Mouse (Mus musculus): ENCODE measurements around the gene Gdpd1.
A peak's percentile ranks its signal among the peaks of the same experiment; 100 is the strongest.
"Not testable (repeated sequence)": the region's sequence is repeated elsewhere in the genome, so short reads cannot be mapped to it uniquely, and the experiment has no call there.

The Gdpd1 gene

DNA sequence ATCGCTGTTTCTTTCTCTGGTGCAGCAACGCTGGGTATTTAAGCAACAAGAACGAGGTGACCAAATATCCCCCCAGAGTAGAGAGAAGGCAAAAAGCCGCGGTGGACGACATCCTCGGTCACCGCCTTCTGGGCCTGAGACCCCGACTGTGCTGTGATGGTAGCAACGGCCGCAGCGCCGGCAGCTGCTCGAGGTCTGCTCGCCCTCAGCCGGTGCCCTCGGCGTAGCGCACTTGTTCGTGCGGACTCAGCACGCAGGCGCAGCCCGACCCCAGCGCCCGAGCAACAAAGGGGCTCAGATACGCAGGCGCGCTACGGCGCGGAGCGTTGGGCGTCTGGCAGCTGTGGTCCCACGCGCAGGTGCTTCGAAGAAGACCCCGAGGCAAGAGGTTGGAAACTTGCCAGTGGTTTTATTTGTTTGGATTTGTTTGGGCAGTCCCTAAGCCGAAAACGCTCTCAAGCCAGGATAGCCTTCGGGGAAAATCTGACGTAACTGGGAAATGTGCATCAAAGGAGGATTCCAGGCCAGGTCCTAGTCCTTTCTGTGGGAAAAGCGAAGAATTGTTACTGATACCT lies at the start of gene Gdpd1:
TSS of gene Gdpd1 (minus strand) at position 197 of the 575 bp plus-strand sequence.
- DNase-seq (ENCODE audit: extremely low spot score): peak; percentile 88

- no peak for DNase-seq (ENCODE audit: extremely low spot score)
These were observed 48.0 kb upstream of the Gdpd1 start for GRCm38 (mm10) chr11:87121864-87122263.

DNA sequence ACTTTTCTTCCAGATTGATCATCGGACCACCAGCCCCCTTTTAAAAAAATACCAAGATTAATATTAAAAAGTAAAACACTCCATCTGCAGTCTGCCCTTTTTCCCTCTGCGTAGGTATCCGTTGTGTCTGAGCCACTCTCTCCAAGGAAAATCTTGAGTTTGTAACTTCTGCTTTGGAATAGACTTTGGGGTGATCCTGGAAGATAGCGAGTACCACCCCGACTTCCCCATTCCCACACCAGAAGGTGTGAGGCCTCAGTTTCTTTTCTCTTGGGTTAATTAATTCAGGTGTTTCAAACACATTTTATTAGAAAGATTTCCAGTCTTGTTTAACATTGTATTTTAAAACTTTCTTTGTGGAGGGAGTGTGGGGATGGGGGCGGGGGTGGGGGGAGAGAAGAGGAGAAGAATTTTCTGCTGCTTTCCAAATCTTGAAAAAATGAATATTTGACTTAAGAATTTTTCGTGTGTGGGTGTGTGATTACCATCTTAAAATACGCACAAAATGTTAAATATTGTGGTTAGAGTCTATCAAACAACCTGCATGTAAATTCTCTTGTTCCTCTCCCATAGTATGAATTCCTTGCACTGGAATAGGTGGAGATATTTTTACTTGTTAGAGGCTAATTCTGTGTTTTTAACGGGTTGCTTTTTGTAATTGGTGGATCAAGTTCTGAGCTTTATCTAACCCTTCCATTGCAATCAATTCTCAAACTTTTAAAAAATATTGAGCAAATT lies 36.5 kb upstream of the Gdpd1 start:
- no peak for DNase-seq (ENCODE audit: extremely low spot score)

GRCm38 (mm10) chr11:87109519-87110171 lies 35.8 kb upstream of the Gdpd1 start:
- no peak for DNase-seq (ENCODE audit: extremely low spot score)

GRCm38 (mm10) chr11:87108755-87109518 lies 35.1 kb upstream of the Gdpd1 start, which contains the start of gene Ska2:
Gene Ska2 (plus strand): TSS chr11:87109234.
- peak; percentile 98 for DNase-seq (ENCODE audit: extremely low spot score)

DNA sequence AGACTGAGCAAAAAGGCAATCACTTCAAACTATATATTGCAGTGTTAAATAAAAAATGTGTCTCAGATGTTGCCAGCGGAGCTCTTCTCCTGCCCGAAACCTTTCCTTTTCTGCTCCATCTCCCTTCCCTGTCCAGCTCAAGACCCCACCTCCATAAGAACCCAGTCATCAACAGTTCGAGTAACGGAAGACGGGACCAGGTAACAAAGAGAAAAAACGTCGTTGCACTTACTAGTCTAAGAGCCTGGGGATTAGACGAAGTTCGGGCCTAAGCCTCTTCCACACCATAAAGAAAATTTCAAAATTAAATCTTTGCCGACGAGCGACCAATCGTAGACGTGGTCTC lies 34.5 kb upstream of the Gdpd1 start, which contains the start of gene Prr11:
TSS of gene Prr11 (minus strand) at position 300 of the 346 bp plus-strand sequence.
- no peak for DNase-seq (ENCODE audit: extremely low spot score)

DNA sequence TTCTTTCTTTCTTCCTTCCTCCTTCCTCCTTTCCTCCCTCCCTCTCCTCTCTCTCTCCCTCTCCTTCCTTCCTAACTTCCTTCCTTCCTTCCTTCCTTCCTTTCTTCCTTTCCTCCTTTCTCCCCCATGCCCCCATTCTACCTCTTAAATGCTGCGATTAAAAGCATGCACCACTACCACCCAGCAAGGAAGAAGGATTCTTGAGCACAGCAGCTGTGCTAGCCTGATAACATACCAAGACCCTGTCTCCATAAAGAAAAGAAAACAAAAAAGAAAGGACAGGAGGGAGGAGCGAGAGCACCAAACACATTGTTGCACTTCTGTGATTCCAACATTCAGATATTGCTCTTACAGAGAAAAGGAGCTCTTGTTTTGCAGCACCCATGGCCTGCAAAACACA lies 13.3 kb upstream of the Gdpd1 start:
- DNase-seq (ENCODE audit: extremely low spot score): no peak

GRCm38 (mm10) chr11:87086290-87086984 lies 12.6 kb upstream of the Gdpd1 start, which contains the start of gene Smg8:
Gene Smg8 (minus strand): TSS chr11:87086774.
- DNase-seq (ENCODE audit: extremely low spot score): peak; percentile 85

DNA sequence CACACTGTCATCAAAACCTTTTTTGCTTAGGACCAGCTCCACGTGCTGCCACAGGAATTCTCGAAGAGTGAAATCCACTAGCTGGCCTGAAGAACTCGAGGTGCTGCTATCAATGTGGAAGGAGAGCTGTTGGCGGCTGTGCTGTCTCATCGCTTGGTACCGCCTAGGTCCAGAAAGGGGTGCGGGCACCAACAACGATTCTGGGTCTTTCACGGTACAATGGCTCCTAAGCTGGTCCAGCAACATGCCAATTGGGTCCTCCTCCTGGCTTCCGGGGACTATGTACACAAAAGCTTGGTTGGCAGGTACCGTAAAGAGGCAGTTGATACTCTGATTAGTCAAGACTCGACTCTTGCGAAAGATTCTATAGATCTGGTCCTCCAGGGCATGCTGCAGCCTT lies 11.6 kb upstream of the Gdpd1 start:
- no peak for DNase-seq (ENCODE audit: extremely low spot score)

GRCm38 (mm10) chr11:87083712-87084111 lies 9.8 kb upstream of the Gdpd1 start:
- no peak for DNase-seq (ENCODE audit: extremely low spot score)

DNA sequence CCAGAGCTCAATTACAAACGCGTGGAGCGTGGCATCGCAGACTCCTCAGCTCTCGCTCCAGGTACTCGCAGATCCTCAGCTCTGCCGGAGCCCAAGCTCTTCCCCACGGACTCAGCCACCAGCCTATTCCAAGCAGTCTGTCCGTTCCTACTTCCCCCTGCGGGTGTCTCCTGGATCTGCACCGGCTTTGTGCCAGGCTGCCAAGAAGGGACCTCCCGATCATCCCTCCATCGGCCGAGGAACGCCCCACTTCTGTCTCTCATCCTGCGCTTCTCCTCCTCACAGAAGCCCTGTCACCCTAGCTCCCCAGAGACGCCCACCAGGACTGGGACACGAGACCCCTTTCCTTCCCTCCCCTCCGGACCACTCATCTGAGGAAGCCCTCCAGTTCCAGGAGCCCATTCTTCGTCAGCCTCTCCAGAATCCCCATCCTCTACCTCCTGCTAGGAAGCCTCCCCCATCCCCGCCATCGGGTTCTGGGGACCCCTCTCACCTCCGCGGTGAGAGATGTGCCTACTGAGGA lies 458 bp downstream of the Gdpd1 start:
- DNase-seq (ENCODE audit: extremely low spot score): peak; percentile 70

DNA sequence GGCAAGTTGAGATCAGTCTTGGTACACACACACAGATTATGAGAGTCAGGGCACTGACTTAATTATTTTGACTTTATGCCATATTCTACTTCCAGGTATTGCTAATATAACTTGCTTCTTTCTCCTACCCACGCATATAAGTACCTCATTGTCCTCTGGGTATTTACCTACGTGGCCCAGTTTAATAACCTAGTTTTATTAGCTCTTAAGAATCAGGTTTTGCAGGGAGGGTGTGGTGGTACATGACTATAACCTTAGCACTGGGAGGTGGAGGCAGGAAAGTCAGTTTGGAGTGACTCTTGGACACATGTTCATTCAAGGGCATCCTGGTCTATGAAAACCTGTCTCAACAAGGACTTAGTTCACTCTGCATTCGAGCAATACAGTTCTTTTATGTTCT lies 11.8 kb downstream of the Gdpd1 start:
- DNase-seq (ENCODE audit: extremely low spot score): no peak

- no peak for DNase-seq (ENCODE audit: extremely low spot score)
These were observed 13.5 kb downstream of the Gdpd1 start for GRCm38 (mm10) chr11:87060410-87060809.

GRCm38 (mm10) chr11:87056286-87056685 lies 17.6 kb downstream of the Gdpd1 start:
- no peak for DNase-seq (ENCODE audit: extremely low spot score)

DNA sequence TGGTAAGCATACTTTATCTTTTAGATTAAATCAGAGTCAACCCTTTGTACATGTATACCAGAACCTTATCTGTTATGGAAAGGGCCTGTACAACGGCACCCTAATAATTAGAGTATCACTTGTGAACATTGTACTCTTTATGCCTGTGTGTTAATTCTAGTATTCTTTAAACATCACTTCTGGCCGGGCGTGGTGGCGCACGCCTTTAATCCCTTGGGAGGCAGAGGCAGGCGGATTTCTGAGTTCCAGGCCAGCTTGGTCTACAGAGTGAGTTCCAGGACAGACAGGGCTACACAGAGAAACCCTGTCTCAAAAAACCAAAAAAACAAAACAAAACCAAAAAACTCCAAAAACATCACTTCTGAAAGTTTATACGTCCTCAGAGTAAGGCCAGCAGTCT lies 25.0 kb downstream of the Gdpd1 start:
- DNase-seq (ENCODE audit: extremely low spot score): not testable (repeated sequence)

- DNase-seq (ENCODE audit: extremely low spot score): no peak
These were observed 26.9 kb downstream of the Gdpd1 start for GRCm38 (mm10) chr11:87046968-87047367.

- DNase-seq (ENCODE audit: extremely low spot score): no peak
These were observed 30.8 kb downstream of the Gdpd1 start for GRCm38 (mm10) chr11:87043052-87043451.

DNA sequence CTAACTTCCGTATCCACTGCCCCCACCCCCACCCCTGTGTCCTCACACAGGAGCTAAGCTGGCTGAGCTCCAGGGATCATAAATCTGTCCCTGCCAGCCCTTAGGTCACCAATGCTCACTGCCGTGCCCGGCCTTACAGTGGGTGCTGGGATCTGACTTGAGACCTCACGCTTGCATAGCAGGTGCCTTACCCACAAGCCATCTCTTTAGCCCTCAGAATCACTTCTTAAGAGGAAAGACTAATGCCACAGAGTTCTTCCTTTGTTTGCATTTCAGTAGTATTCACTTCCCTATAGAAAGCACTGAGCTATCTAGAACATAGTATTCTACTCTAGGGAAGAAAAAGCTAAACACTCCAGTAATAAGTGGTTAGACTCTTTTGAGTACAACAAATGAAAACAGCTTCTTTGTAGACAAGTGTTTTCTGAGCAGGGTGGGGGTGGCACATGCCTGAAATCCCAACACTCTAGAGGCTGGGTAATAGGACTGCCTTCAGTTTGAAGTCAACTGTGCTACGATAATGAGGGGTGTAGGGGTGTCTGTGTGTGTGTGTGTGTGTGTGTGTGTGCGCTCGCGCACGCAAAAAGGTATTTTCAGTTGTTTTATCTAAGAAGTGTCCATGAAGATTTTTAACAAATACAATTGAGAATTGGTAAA lies 34.4 kb downstream of the Gdpd1 start:
- DNase-seq (ENCODE audit: extremely low spot score): no peak

- DNase-seq (ENCODE audit: extremely low spot score): no peak
These were observed 37.7 kb downstream of the Gdpd1 start for GRCm38 (mm10) chr11:87036180-87036579.

GRCm38 (mm10) chr11:87028212-87028611 lies 45.6 kb downstream of the Gdpd1 start:
- no peak for DNase-seq (ENCODE audit: extremely low spot score)

Measured in embryo, embryonic 9.5 days (tissue).